Mouse (Mus musculus) forebrain, embryonic 12.5 days (tissue): ENCODE measurements around the gene Gm16223. TPM values are rescaled to one million over a fixed set of nuclear protein-coding genes. Genes with fewer than 3 reads are reported as not detected.

ENCODE experiments used
- ATAC-seq: fragments of 200-750 bp; cut with Nextera tagmentation; 2 replicates; pipeline ENCODE4 v1.8.0; 2017; ENCODE audit warnings: moderate TSS enrichment; ENCODE audit not compliant: low FRiP score
- H3K27ac ChIP-seq: fragments of 300-500 bp; sonication (generic); 2 replicates; pipeline ENCODE4 v1.5.1; 2016; ENCODE audit warnings: mild to moderate bottlenecking
- H3K27me3 ChIP-seq: fragments of 300-500 bp; sonication (generic); 2 replicates; pipeline ENCODE4 v1.6.1; 2016; ENCODE audit warnings: mild to moderate bottlenecking
- H3K36me3 ChIP-seq: fragments of 300-500 bp; sonication (generic); replicated peaks from 2 replicates; pipeline ENCODE4 v1.6.1; 2016; ENCODE audit warnings: mild to moderate bottlenecking
- H3K4me1 ChIP-seq: fragments of 300-500 bp; sonication (generic); 2 replicates; pipeline ENCODE4 v1.6.1; 2016
- H3K4me2 ChIP-seq: fragments of 300-500 bp; sonication (generic); 2 replicates; pipeline ENCODE4 v1.6.1; 2016; ENCODE audit warnings: mild to moderate bottlenecking, moderate library complexity
- H3K4me3 ChIP-seq: fragments of 300-500 bp; sonication (generic); replicated peaks from 2 replicates; pipeline ENCODE4 v1.5.1; 2016; ENCODE audit warnings: mild to moderate bottlenecking
- H3K9ac ChIP-seq: fragments of 300-500 bp; sonication (generic); 2 replicates; pipeline ENCODE4 v1.6.1; 2016; ENCODE audit warnings: mild to moderate bottlenecking
- H3K9me3 ChIP-seq: fragments of 300-500 bp; sonication (generic); 2 replicates; pipeline ENCODE4 v1.6.1; 2016
- WGBS: fragments of 180-500 bp; shearing (Covaris S2); methylation state at CpG from one replicate; pipeline ENCODE4 v1.1.7; 2016; 5-methylcytosine and 5-hydroxymethylcytosine counted together
- polyA plus RNA-seq: library from polyadenylated mRNA; unstranded; fragments of >200 nt; fragmentation: Nextera tagmentation; extraction: Ambion mirVana; gene quantifications from 2 replicates; pipeline ENCODE4 v1.2.1, GENCODE M21; 2016

Gm16223 gene
- polyA plus RNA-seq, 1 experiment from 2014 or later, result 0.09 TPM

- no peaks in the 10 kb centered on the region for H3K4me1 ChIP-seq
- WGBS, result 75% methylated on average over 2 of the region's 2 CpGs
- no peak overlapping the region for H3K4me3 ChIP-seq
- H3K36me3 ChIP-seq, result no peaks in the 10 kb centered on the region
- H3K27ac ChIP-seq, result no peak overlapping the region
- no peak overlapping the region for H3K9ac ChIP-seq
- H3K4me2 ChIP-seq, result no peak overlapping the region
- H3K27me3 ChIP-seq, result no peaks in the 10 kb centered on the region
- no peak for ATAC-seq
- no peaks in the 10 kb centered on the region for H3K9me3 ChIP-seq
These were observed 97.0 kb downstream of the Gm16223 start for GRCm38 (mm10) chr5:42164731-42165130.

- H3K9me3 ChIP-seq, result no peaks in the 10 kb centered on the region
- no peak for ATAC-seq
- no peaks in the 10 kb centered on the region for H3K36me3 ChIP-seq
- 72% methylated on average over 1 of the region's 1 CpGs for WGBS
- no peaks in the 10 kb centered on the region for H3K27me3 ChIP-seq
- H3K4me3 ChIP-seq, result no peak overlapping the region
- H3K27ac ChIP-seq, result no peak overlapping the region
- H3K4me1 ChIP-seq, result no peaks in the 10 kb centered on the region
- no peak overlapping the region for H3K9ac ChIP-seq
- H3K4me2 ChIP-seq, result no peak overlapping the region
These were observed 98.6 kb downstream of the Gm16223 start for GRCm38 (mm10) chr5:42166311-42166710.

DNA sequence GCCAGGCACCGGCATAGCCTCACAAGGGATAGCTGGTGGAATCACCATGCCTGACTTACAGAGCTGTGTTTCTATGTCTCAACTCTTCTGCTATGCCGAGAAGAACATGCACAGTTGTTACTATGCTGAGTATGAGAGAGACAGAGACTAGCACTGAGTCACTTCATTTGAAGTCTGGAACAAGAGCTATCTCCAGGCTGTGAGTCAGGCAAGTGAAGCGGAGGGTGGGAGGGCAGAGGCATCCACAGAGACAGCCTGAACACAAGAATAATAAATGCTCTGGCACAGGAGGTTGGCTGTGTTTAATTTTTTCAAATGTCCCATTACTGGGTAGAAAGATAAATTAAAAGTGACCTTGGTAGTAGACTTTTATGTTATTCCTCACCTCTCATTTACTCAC is 100.3 kb downstream of the Gm16223 start:
- Histone ChIP-seq H3K4me2 (no peak overlapping the region), H3K27me3 (no peaks in the 10 kb centered on the region), H3K27ac (no peak overlapping the region), H3K4me1 (no peaks in the 10 kb centered on the region), H3K9me3 (no peaks in the 10 kb centered on the region), H3K36me3 (no peaks in the 10 kb centered on the region), H3K9ac (no peak overlapping the region), H3K4me3 (no peak overlapping the region)
- ATAC-seq, result no peak
- 92% methylated on average over 3 of the region's 3 CpGs for WGBS

- Histone ChIP-seq H3K27ac (no peak overlapping the region), H3K4me1 (no peaks in the 10 kb centered on the region), H3K9ac (no peak overlapping the region), H3K9me3 (no peaks in the 10 kb centered on the region), H3K36me3 (no peaks in the 10 kb centered on the region), H3K27me3 (no peaks in the 10 kb centered on the region), H3K4me2 (no peak overlapping the region), H3K4me3 (no peak overlapping the region)
- WGBS, result 84% methylated on average over 5 of the region's 5 CpGs
- ATAC-seq, result no peak
These were observed 101.0 kb downstream of the Gm16223 start for GRCm38 (mm10) chr5:42168785-42169184.

GRCm38 (mm10) chr5:42174109-42174508 is 106.3 kb downstream of the Gm16223 start:
- no peak overlapping the region for H3K4me2 ChIP-seq
- no peak overlapping the region for H3K4me3 ChIP-seq
- no peak overlapping the region for H3K27ac ChIP-seq
- no peaks in the 10 kb centered on the region for H3K36me3 ChIP-seq
- H3K9me3 ChIP-seq, result no peaks in the 10 kb centered on the region
- H3K4me1 ChIP-seq, result no peaks in the 10 kb centered on the region
- ATAC-seq, result no peak
- H3K9ac ChIP-seq, result no peak overlapping the region
- 75% methylated on average over 2 of the region's 2 CpGs for WGBS
- H3K27me3 ChIP-seq, result no peaks in the 10 kb centered on the region

DNA sequence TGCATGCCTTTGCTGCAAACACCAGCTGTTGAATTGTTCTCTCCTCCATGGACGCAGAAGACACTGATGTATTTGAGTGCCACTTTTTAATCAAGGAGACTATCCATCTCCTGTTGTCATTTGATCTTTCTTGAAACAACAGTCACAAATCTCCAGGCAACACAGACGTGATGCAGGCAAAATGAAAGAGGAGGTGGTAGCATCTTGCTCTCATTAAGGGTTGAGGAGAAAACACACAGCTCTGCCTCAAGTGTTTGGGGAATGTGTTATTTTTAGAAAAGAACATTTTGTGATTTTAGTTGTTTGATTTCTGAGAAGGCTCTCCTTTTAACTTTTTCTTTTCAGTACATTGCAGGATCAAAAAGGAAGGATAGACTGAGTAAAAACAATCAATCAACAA is 107.7 kb downstream of the Gm16223 start:
- H3K27me3 ChIP-seq, result no peaks in the 10 kb centered on the region
- no peaks in the 10 kb centered on the region for H3K36me3 ChIP-seq
- no peak overlapping the region for H3K4me3 ChIP-seq
- H3K9me3 ChIP-seq, result no peaks in the 10 kb centered on the region
- H3K4me1 ChIP-seq, result no peaks in the 10 kb centered on the region
- H3K27ac ChIP-seq, result no peak overlapping the region
- no peak for ATAC-seq
- WGBS, result 70% methylated on average over 2 of the region's 2 CpGs
- H3K9ac ChIP-seq, result no peak overlapping the region
- no peak overlapping the region for H3K4me2 ChIP-seq

- no peak overlapping the region for H3K9ac ChIP-seq
- no peaks in the 10 kb centered on the region for H3K36me3 ChIP-seq
- H3K9me3 ChIP-seq, result no peaks in the 10 kb centered on the region
- no peak overlapping the region for H3K4me3 ChIP-seq
- H3K4me2 ChIP-seq, result no peak overlapping the region
- WGBS, result 46% methylated on average over 3 of the region's 3 CpGs
- no peak overlapping the region for H3K27ac ChIP-seq
- no peaks in the 10 kb centered on the region for H3K4me1 ChIP-seq
- ATAC-seq, result 0 out of 2 replicates have a peak, but pooled peaks have one; percentile 36
- H3K27me3 ChIP-seq, result no peaks in the 10 kb centered on the region
These were observed 130.7 kb downstream of the Gm16223 start for GRCm38 (mm10) chr5:42198493-42198892.

DNA sequence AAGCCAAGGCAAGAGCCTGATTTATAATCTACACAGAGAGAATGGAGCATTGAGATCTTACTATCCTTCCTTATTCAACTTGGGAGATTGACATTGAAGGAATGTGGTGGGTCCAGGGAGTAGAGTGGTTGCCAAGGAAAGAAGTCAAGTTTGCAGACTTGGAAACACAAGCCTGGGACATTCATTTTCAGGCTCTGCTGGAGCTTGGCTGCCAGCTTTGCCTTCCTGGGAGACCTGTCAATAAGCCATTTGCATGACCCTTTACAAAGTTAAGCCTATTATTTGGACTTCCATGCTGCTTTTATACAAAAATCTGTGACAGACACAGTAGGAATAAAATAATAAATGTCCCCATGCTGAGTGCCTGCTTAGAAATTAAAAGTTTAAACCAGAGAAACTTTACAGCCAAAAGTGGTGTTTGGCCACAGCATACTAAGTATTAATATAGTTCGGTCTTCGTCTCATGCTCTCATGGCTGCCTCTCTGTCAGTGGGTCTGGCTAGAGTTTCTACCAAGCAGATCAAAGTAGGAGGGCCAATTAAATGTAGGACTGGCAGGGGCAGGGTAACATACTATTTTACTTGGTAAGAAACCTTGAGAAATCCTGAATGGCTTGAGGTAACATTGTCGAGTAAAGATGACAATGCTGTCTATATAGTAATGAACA is 139.8 kb downstream of the Gm16223 start:
- H3K4me2 ChIP-seq, result no peak overlapping the region
- no peak overlapping the region for H3K4me3 ChIP-seq
- ATAC-seq, result no peak
- no peak overlapping the region for H3K9ac ChIP-seq
- 74% methylated on average over 3 of the region's 3 CpGs for WGBS
- H3K4me1 ChIP-seq, result peaks cover 7% of the 10 kb centered on the region
- H3K36me3 ChIP-seq, result no peaks in the 10 kb centered on the region
- H3K27me3 ChIP-seq, result no peaks in the 10 kb centered on the region
- H3K9me3 ChIP-seq, result no peaks in the 10 kb centered on the region
- no peak overlapping the region for H3K27ac ChIP-seq

- H3K9me3 ChIP-seq, result no peaks in the 10 kb centered on the region
- 8% methylated on average over 4 of the region's 4 CpGs for WGBS
- H3K36me3 ChIP-seq, result no peaks in the 10 kb centered on the region
- ATAC-seq, result peak; percentile 76; the same call in 1 of the 2 replicates
- no peak overlapping the region for H3K4me2 ChIP-seq
- H3K9ac ChIP-seq, result no peak overlapping the region
- H3K4me3 ChIP-seq, result no peak overlapping the region
- peaks cover 7% of the 10 kb centered on the region for H3K4me1 ChIP-seq
- no peak overlapping the region for H3K27ac ChIP-seq
- H3K27me3 ChIP-seq, result no peaks in the 10 kb centered on the region
These were observed 144.0 kb downstream of the Gm16223 start for GRCm38 (mm10) chr5:42211554-42212338.

DNA sequence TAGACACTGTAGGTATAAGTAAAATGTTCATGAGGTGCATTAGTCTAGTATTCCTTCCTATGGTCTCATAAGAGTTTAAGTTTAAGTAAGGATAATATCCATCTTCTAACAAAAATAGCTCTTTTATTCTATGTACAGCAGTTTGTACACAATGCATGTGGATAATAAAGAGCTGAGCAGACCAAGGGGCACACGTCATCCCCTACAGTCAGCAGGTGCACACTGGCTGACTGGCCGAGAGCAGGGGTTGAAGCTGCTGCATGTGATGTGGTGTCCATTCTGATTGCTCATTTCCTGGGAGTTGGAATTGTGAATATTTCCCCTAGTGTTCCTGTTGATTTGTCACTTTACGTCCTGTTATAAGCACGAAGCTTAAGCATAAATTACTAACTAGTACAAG is 144.6 kb downstream of the Gm16223 start:
- 59% methylated on average over 4 of the region's 4 CpGs for WGBS
- Histone ChIP-seq H3K36me3 (no peaks in the 10 kb centered on the region), H3K27me3 (no peaks in the 10 kb centered on the region), H3K9ac (no peak overlapping the region), H3K27ac (no peak overlapping the region), H3K4me1 (peaks cover 7% of the 10 kb centered on the region), H3K4me3 (no peak overlapping the region), H3K4me2 (no peak overlapping the region), H3K9me3 (no peaks in the 10 kb centered on the region)
- peak; percentile 61; the same call in 1 of the 2 replicates for ATAC-seq

- no peaks in the 10 kb centered on the region for H3K9me3 ChIP-seq
- no peak for ATAC-seq
- no peak overlapping the region for H3K9ac ChIP-seq
- H3K36me3 ChIP-seq, result no peaks in the 10 kb centered on the region
- WGBS, result 64% methylated on average over 1 of the region's 1 CpGs
- no peaks in the 10 kb centered on the region for H3K4me1 ChIP-seq
- H3K27ac ChIP-seq, result no peak overlapping the region
- H3K4me2 ChIP-seq, result no peak overlapping the region
- H3K4me3 ChIP-seq, result no peak overlapping the region
- no peaks in the 10 kb centered on the region for H3K27me3 ChIP-seq
These were observed 157.1 kb downstream of the Gm16223 start for GRCm38 (mm10) chr5:42224840-42225239.

- Histone ChIP-seq H3K4me2 (no peak overlapping the region), H3K9ac (no peak overlapping the region), H3K4me3 (no peak overlapping the region), H3K27ac (no peak overlapping the region), H3K9me3 (no peaks in the 10 kb centered on the region), H3K27me3 (no peaks in the 10 kb centered on the region), H3K36me3 (no peaks in the 10 kb centered on the region), H3K4me1 (no peaks in the 10 kb centered on the region)
- ATAC-seq, result no peak
- 53% methylated on average over 2 of the region's 2 CpGs for WGBS
These were observed 160.9 kb downstream of the Gm16223 start for GRCm38 (mm10) chr5:42228631-42229030.

DNA sequence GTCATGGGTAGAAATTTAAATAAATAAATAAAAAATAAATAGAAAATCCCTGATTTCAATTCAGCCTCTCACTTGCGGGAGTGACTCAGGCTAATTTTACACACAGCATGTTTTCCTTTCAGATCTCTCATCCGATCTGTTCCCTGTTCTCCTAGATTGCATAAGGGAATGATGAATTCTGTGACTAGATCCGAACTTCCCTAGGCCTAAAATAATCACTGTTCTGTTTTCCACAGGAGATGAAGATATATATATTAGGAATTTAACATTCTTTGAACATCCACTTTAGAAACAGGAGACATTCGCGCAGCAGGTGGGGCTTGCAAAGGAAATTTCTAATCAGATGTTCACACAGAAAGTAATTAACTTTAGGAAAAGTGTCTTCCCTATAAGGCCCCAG is 171.5 kb downstream of the Gm16223 start:
- Histone ChIP-seq H3K36me3 (no peaks in the 10 kb centered on the region), H3K4me2 (no peak overlapping the region), H3K27ac (no peak overlapping the region), H3K4me1 (no peaks in the 10 kb centered on the region), H3K9me3 (no peaks in the 10 kb centered on the region), H3K4me3 (no peak overlapping the region), H3K27me3 (no peaks in the 10 kb centered on the region), H3K9ac (no peak overlapping the region)
- no peak for ATAC-seq
- WGBS, result 75% methylated on average over 5 of the region's 5 CpGs
